In the genomic region with DNA sequence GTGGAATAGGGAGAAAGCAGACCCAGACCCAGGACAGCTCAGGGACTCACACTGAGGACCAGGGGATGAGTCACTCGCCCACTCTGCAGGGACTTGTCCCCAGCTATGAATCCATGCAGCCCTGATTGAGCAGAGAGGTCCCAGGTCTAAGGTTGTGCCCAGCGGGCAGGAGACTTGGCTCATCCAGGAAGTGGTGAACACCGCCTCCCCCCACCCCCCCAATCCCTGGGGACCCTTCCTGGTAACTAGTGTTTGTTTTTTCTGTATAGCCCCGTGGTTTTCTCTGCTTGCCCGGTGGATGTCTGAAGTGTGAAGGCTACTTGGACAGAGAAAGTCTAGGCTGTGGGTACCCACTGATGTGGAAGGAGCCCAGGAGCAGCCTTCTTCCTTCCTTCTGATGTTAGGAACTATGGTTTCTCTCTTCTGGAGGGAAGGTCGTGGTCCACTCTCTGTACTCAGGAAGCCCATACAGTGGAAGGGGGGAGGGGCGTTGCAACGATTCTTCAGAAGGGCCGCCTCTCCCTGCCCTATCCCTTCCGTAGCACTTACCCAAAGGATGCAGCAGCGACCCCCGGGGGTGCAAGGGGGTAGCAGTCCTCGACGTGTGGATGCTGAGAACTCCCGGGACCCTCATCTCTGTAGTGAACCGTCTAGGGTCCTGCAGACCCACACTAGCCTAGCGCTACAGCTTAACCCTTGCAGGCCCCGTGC, we compare ENCODE assay signal across 8 mouse cellular contexts.
DNase-seq lines count a peak whose midpoint lies in the region; ATAC-seq and TF ChIP-seq lines count a peak whose summit lies in the region.

No protein-coding gene starts in this region.

- H3K79me3 ChIP-seq in C2C12 (ENCODE audit: low read depth) = peaks cover 63% of the 10 kb centered on the region

- peak overlapping the region; percentile 99 for H3K4me3 ChIP-seq in C2C12 (ENCODE audit: insufficient read depth, poor library complexity, severe bottlenecking)
- H3K4me3 ChIP-seq in embryonic fibroblast, embryonic 13.5 days (ENCODE audit: insufficient read depth, low read length) = peak overlapping the region; percentile 87
- peak overlapping the region; percentile 82 for H3K4me3 ChIP-seq in limb, embryonic 14.5 days (replicated peaks; ENCODE audit: low read length)
- H3K4me3 ChIP-seq in midbrain, postnatal 0 days (ENCODE audit: low read depth, low read length) = peak overlapping the region; percentile 47

- TF ChIP-seq POLR2A in embryonic fibroblast, embryonic 13.5 days (IDR thresholded peaks at IDR 0.05; ENCODE audit: low read depth, low read length) = no peak; the same call in 1 of the 2 replicates
- no peak for TF ChIP-seq POLR2A in limb, embryonic 14.5 days (IDR thresholded peaks at IDR 0.05; ENCODE audit: borderline replicate concordance, extremely low read depth, insufficient read depth, insufficient read length)

- H3K9me3 ChIP-seq in limb, embryonic 14.5 days (ENCODE audit: control insufficient read depth, low read length) = no peaks in the 10 kb centered on the region
- H3K9me3 ChIP-seq in midbrain, postnatal 0 days (ENCODE audit: low read length) = no peaks in the 10 kb centered on the region

- peaks cover 82% of the 10 kb centered on the region for H3K79me2 ChIP-seq in C2C12 (ENCODE audit: control insufficient read depth, insufficient read depth)

- peak; percentile 80 for DNase-seq in MN1 (ENCODE audit: low spot score)
- peak; percentile 77 for DNase-seq in limb, embryonic 14.5 days (ENCODE audit: low spot score)
- DNase-seq in midbrain, postnatal 0 days (ENCODE audit: low spot score) = no peak
- DNase-seq in cerebellum, adult 11-12 months = no peak
- no peak for DNase-seq in urinary bladder, adult 2 months (ENCODE audit: low spot score)

- 4% methylated on average over 18 of the region's 18 CpGs for WGBS in limb, embryonic 14.5 days
- WGBS in midbrain, postnatal 0 days = 8% methylated on average over 18 of the region's 18 CpGs

- peak overlapping the region; percentile 62 for H3ac ChIP-seq in C2C12 (ENCODE audit: control insufficient read depth, insufficient read length, low read depth)

- peak; percentile 9 to 33; a peak in 3 of 4 replicates for ATAC-seq in hematopoietic stem cell, adult 5-6 weeks (replicated peaks in 1 of 2; ENCODE audit: insufficient read depth in 1 of 2, low FRiP score in 2 of 2, low TSS enrichment in 1 of 2, low read depth in 1 of 2, poor library complexity in 2 of 2, severe bottlenecking in 2 of 2)
- peak; percentile 51 for ATAC-seq in limb, embryonic 14.5 days (ENCODE audit: low FRiP score, low read depth)
- 0 out of 2 replicates have a peak, but pooled peaks have one; percentile 9 for ATAC-seq in midbrain, postnatal 0 days (ENCODE audit: low FRiP score)

- H3K27ac ChIP-seq in embryonic fibroblast, embryonic 13.5 days (ENCODE audit: insufficient read depth, low read length) = peak overlapping the region; percentile 74
- peak overlapping the region; percentile 88 for H3K27ac ChIP-seq in limb, embryonic 14.5 days (replicated peaks; ENCODE audit: low read depth, low read length)
- H3K27ac ChIP-seq in midbrain, postnatal 0 days (ENCODE audit: low read depth, low read length) = no peak overlapping the region

- peaks cover 1% of the 10 kb centered on the region for H3K36me3 ChIP-seq in C2C12 (ENCODE audit: control insufficient read depth, insufficient read depth)
- H3K36me3 ChIP-seq in limb, embryonic 14.5 days (ENCODE audit: control insufficient read depth, insufficient read depth, low read length) = 0 out of 2 replicates have a peak, but pooled peaks cover 4% of the 10 kb centered on the region
- no peaks in the 10 kb centered on the region for H3K36me3 ChIP-seq in midbrain, postnatal 0 days (ENCODE audit: insufficient read depth, low read length)

- peak overlapping the region; percentile 76 for H3K9ac ChIP-seq in limb, embryonic 14.5 days (ENCODE audit: low read depth, low read length, severe bottlenecking)
- no peak overlapping the region; the same call in 1 of the 2 replicates for H3K9ac ChIP-seq in midbrain, postnatal 0 days (replicated peaks; ENCODE audit: low read length, poor library complexity, severe bottlenecking)

- no peaks in the 10 kb centered on the region for H3K27me3 ChIP-seq in C2C12 (ENCODE audit: control insufficient read depth, insufficient read depth, insufficient read length)
- no peaks in the 10 kb centered on the region for H3K27me3 ChIP-seq in limb, embryonic 14.5 days (ENCODE audit: control insufficient read depth, insufficient read depth, low read length)
- H3K27me3 ChIP-seq in midbrain, postnatal 0 days (ENCODE audit: insufficient read depth, low read length) = 0 out of 2 replicates have a peak, but pooled peaks cover 11% of the 10 kb centered on the region

- TF ChIP-seq CTCF in C2C12 (IDR thresholded peaks at IDR 0.05; ENCODE audit: control insufficient read depth, insufficient read depth, insufficient read length) = no peak
- TF ChIP-seq CTCF in embryonic fibroblast, embryonic 13.5 days (IDR thresholded peaks at IDR 0.05; ENCODE audit: borderline replicate concordance, insufficient read depth, low read length) = no peak
- peak; percentile 40 for TF ChIP-seq CTCF in midbrain, postnatal 0 days (IDR thresholded peaks at IDR 0.05)

- peaks cover 22% of the 10 kb centered on the region; the same call in 1 of the 2 replicates for H3K4me1 ChIP-seq in embryonic fibroblast, embryonic 13.5 days (ENCODE audit: control insufficient read depth, insufficient read depth, low read length)
- peaks cover 51% of the 10 kb centered on the region for H3K4me1 ChIP-seq in limb, embryonic 14.5 days (ENCODE audit: control insufficient read depth, insufficient read depth, low read length)
- 0 out of 2 replicates have a peak, but pooled peaks cover 4% of the 10 kb centered on the region for H3K4me1 ChIP-seq in midbrain, postnatal 0 days (ENCODE audit: insufficient read depth, low read length)

- H3K4me2 ChIP-seq in limb, embryonic 14.5 days (replicated peaks; ENCODE audit: low read depth, low read length, severe bottlenecking) = peak overlapping the region; percentile 88
- peak overlapping the region; percentile 76 for H3K4me2 ChIP-seq in midbrain, postnatal 0 days (ENCODE audit: low read depth, low read length, poor library complexity, severe bottlenecking)

TF ChIP-seq in C2C12, 6 proteins besides CTCF, POLR2A, EP300 and RAD21:
- TF ChIP-seq FOSL1 (IDR thresholded peaks at IDR 0.05; ENCODE audit: insufficient read depth, low read length, poor library complexity, severe bottlenecking) = peak; percentile 16
- TF ChIP-seq MAX (IDR thresholded peaks at IDR 0.05) = no peak

Comparison
In these comparisons a context has a peak if more than half of its experiments do, and no peak if none do; other contexts are left out.
1. H3K4me3 ChIP-seq: peak in every context shown above with its lines; median percentile 99 in C2C12; 87 in embryonic fibroblast, embryonic 13.5 days; 82 in limb, embryonic 14.5 days; 47 in midbrain, postnatal 0 days.
2. DNase-seq: peak in MN1 (single experiment) and limb, embryonic 14.5 days (single experiment); none in midbrain, postnatal 0 days (single experiment), cerebellum, adult 11-12 months (single experiment) and urinary bladder, adult 2 months (single experiment).
3. Peak in every context shown above with its lines, with median percentiles within 50 percentile points of each other: ATAC-seq.